Mouse (Mus musculus): ENCODE results near the gene Elmo1. TPM values are rescaled to one million over a fixed set of nuclear protein-coding genes. Genes with fewer than 3 reads are reported as not detected.

The Elmo1 gene
- total and polyA plus RNA-seq, 2 experiments from 2014 or later: 35.2 to 36.4 TPM

- H3K9ac ChIP-seq (replicated peaks; ENCODE audit: low read length, poor library complexity, severe bottlenecking): no peak overlapping the region
- H3K36me3 ChIP-seq (ENCODE audit: insufficient read depth, low read length): no peaks in the 10 kb centered on the region
- H3K4me2 ChIP-seq (ENCODE audit: low read depth, low read length, poor library complexity, severe bottlenecking): peak overlapping the region; percentile 18; the same call in 1 of the 2 replicates
- peak; percentile 65 for ATAC-seq (ENCODE audit: low FRiP score)
- no peaks in the 10 kb centered on the region for H3K4me1 ChIP-seq (ENCODE audit: insufficient read depth, low read length)
- DNase-seq (ENCODE audit: low spot score): peak; percentile 72
- H3K4me3 ChIP-seq (ENCODE audit: low read depth, low read length): no peak overlapping the region
- H3K9me3 ChIP-seq (ENCODE audit: low read length): no peaks in the 10 kb centered on the region
- no peaks in the 10 kb centered on the region for H3K27me3 ChIP-seq (ENCODE audit: insufficient read depth, low read length)
- 13% methylated on average over 9 of the region's 9 CpGs for WGBS
- TF ChIP-seq CTCF (IDR thresholded peaks at IDR 0.05): peak; percentile 73
- peak overlapping the region; percentile 57; the same call in 1 of the 2 replicates for H3K27ac ChIP-seq (ENCODE audit: low read depth, low read length)
Observed at GRCm38 (mm10) chr13:20183512-20184238, 93.3 kb downstream of the Elmo1 start.

- H3K27me3 ChIP-seq (ENCODE audit: insufficient read depth, low read length): no peaks in the 10 kb centered on the region
- H3K27ac ChIP-seq (ENCODE audit: low read depth, low read length): no peak overlapping the region
- DNase-seq (ENCODE audit: low spot score) (no peak), ATAC-seq (ENCODE audit: low FRiP score) (no peak)
- H3K4me3 ChIP-seq (ENCODE audit: low read depth, low read length): no peak overlapping the region
- H3K9me3 ChIP-seq (ENCODE audit: low read length): no peaks in the 10 kb centered on the region
- WGBS: 71% methylated on average over 13 of the region's 13 CpGs
- no peak overlapping the region for H3K9ac ChIP-seq (replicated peaks; ENCODE audit: low read length, poor library complexity, severe bottlenecking)
- no peak overlapping the region for H3K4me2 ChIP-seq (ENCODE audit: low read depth, low read length, poor library complexity, severe bottlenecking)
- no peaks in the 10 kb centered on the region for H3K36me3 ChIP-seq (ENCODE audit: insufficient read depth, low read length)
- no peak for TF ChIP-seq CTCF (IDR thresholded peaks at IDR 0.05)
- H3K4me1 ChIP-seq (ENCODE audit: insufficient read depth, low read length): no peaks in the 10 kb centered on the region
Observed at GRCm38 (mm10) chr13:20184239-20185033, 94.0 kb downstream of the Elmo1 start.

GRCm38 (mm10) chr13:20185034-20185846 lies 94.8 kb downstream of the Elmo1 start:
- Histone ChIP-seq H3K27me3 (ENCODE audit: insufficient read depth, low read length) (no peaks in the 10 kb centered on the region), H3K4me3 (ENCODE audit: low read depth, low read length) (no peak overlapping the region), H3K27ac (ENCODE audit: low read depth, low read length) (no peak overlapping the region), H3K4me1 (ENCODE audit: insufficient read depth, low read length) (no peaks in the 10 kb centered on the region), H3K9me3 (ENCODE audit: low read length) (no peaks in the 10 kb centered on the region), H3K9ac (replicated peaks; ENCODE audit: low read length, poor library complexity, severe bottlenecking) (no peak overlapping the region), H3K36me3 (ENCODE audit: insufficient read depth, low read length) (no peaks in the 10 kb centered on the region), H3K4me2 (ENCODE audit: low read depth, low read length, poor library complexity, severe bottlenecking) (no peak overlapping the region)
- 90% methylated on average over 20 of the region's 20 CpGs for WGBS
- no peak for ATAC-seq (ENCODE audit: low FRiP score)
- DNase-seq (ENCODE audit: low spot score): no peak
- 0 out of 2 replicates have a peak, but pooled peaks have one; percentile 16 for TF ChIP-seq CTCF (IDR thresholded peaks at IDR 0.05)

GRCm38 (mm10) chr13:20185847-20186213 lies 95.4 kb downstream of the Elmo1 start:
- Histone ChIP-seq H3K9ac (replicated peaks; ENCODE audit: low read length, poor library complexity, severe bottlenecking) (no peak overlapping the region), H3K4me3 (ENCODE audit: low read depth, low read length) (no peak overlapping the region), H3K4me1 (ENCODE audit: insufficient read depth, low read length) (no peaks in the 10 kb centered on the region), H3K4me2 (ENCODE audit: low read depth, low read length, poor library complexity, severe bottlenecking) (no peak overlapping the region), H3K36me3 (ENCODE audit: insufficient read depth, low read length) (no peaks in the 10 kb centered on the region), H3K9me3 (ENCODE audit: low read length) (no peaks in the 10 kb centered on the region), H3K27me3 (ENCODE audit: insufficient read depth, low read length) (no peaks in the 10 kb centered on the region), H3K27ac (ENCODE audit: low read depth, low read length) (no peak overlapping the region)
- no peak for DNase-seq (ENCODE audit: low spot score)
- no peak for ATAC-seq (ENCODE audit: low FRiP score)
- 83% methylated on average over 4 of the region's 4 CpGs for WGBS
- TF ChIP-seq CTCF (IDR thresholded peaks at IDR 0.05): no peak

GRCm38 (mm10) chr13:20187647-20188046 lies 97.3 kb downstream of the Elmo1 start:
- DNase-seq (ENCODE audit: low spot score): no peak
- H3K36me3 ChIP-seq (ENCODE audit: insufficient read depth, low read length): no peaks in the 10 kb centered on the region
- 86% methylated on average over 2 of the region's 2 CpGs for WGBS
- H3K9me3 ChIP-seq (ENCODE audit: low read length): no peaks in the 10 kb centered on the region
- H3K27ac ChIP-seq (ENCODE audit: low read depth, low read length): no peak overlapping the region
- ATAC-seq (ENCODE audit: low FRiP score): no peak
- H3K27me3 ChIP-seq (ENCODE audit: insufficient read depth, low read length): no peaks in the 10 kb centered on the region
- no peaks in the 10 kb centered on the region for H3K4me1 ChIP-seq (ENCODE audit: insufficient read depth, low read length)
- H3K4me2 ChIP-seq (ENCODE audit: low read depth, low read length, poor library complexity, severe bottlenecking): no peak overlapping the region
- no peak overlapping the region for H3K9ac ChIP-seq (replicated peaks; ENCODE audit: low read length, poor library complexity, severe bottlenecking)
- TF ChIP-seq CTCF (IDR thresholded peaks at IDR 0.05): no peak
- no peak overlapping the region for H3K4me3 ChIP-seq (ENCODE audit: low read depth, low read length)
